Mouse (Mus musculus) spleen, adult 12 weeks (tissue): Measurements from ENCODE around the gene Mgat4a.
A peak's percentile ranks its signal among the peaks of the same experiment; 100 is the strongest.

Source experiments
- DNase-seq: peaks from one replicate; pipeline ENCODE4 v3.0.0; 2022; ENCODE audit warnings: low spot score

Mgat4a gene

DNA sequence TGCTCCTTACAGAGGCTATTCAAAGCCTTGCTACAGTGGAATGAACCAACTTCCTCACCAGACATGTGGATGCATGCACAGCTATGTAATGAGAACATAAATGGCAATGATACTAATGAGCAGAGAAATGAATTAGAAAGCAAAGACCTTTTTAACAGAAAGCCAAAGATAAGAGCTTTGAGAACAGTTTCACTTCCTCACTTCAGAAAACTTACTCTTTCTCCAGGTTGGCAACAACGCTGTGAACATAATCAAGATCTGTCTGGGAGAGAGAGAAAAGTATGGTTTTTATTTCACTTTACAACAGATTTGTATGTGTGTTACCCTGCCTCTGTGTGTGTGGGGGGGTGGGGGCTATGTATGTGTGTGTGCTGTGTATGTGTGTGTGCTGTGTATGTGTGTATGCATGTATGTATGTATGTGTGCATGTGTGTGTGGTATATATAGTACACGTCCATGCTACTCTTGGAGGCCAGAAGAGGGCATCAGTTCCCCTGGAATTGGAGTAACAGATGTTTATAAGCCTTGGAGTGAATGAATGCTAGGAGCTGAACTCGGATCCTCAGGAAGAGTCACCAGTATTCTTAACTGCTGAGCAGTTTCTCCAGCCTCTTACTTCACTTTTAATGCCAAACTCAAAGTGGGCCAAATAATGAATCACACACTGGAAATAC lies 74.4 kb downstream of the Mgat4a start:
- DNase-seq: no peak

DNA sequence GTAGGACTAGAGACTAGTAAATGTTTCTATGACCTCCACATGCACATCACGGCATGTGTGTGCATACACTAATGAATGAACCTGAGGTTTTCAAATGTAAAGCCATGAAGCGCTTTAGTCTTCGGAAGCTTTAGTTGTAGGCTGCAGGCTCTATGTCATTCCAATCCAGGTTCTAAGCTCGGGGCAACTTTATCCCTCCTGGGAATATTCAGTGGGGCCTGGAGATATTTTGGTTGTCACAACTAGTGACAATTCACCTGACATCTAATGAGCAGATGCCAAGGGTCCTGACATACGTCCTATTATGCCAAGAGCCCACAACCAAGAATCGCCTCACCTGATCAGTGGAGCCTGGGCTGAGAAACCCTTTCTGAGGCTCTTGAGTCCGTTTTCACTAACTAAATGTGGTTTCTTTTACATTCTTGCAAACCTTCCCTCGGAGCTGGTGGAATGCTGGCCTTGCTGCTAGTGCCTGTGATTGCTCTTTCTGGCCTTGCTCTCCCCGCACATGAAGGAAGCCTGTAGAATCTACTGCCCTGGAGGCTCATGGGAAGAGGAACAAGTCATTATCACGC lies 75.9 kb downstream of the Mgat4a start:
- DNase-seq: no peak

- no peak for DNase-seq
Measured at GRCm38 (mm10) chr1:37457546-37457945, 83.3 kb downstream of the Mgat4a start.

DNA sequence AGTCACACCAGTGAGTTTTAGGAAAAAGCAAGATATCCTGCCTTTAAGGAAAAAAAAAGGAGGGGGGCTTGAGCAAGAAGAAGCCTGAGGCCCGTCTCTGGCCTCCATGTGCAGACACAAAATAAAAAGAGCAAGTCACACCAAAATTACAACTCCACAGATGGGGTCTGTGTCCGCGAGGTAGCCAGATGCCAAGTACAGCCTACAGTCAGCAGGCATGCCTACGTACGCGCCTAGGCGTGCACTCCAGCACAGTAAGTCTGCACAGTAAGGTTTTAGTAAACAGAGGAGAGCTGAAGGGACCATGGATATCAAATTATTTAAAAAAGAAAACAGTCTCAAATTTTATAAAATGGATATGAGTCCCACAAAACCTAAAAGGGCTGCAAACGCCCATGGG lies 89.5 kb downstream of the Mgat4a start:
- no peak for DNase-seq

DNA sequence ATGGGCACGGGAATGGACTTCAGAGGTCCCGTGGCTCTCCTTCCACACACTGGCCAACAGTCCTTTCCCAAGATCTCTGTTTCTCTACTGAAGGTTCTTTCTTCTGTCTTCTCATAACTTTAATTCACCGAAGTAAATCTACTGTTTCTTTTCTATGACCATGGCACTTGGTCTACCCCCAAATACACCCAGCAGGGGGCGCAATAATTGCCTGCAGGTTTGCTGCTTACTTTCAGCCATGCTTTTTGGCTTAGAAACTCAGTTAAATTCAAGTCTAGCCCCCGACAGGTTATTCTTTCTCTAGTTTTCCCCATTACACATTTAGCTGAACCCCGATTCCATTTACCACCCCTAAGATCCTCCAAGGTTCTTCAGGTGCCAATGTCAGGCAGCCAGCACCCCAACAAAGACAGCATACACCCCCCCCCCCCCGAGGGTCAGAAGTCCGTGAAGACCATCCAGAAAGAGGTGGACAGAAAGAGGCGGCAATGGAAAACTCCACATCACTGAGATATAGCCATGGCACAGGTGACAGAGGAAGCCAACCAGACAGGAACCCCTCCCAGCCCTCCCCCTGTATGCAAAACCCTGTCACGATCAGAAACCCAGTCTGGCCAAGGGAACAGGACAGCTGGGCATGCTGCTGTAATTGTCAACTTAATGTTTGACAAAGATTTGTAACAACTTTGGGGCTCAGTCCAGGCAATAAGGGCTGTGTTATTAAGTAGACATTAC lies 92.3 kb downstream of the Mgat4a start:
- no peak for DNase-seq

DNA sequence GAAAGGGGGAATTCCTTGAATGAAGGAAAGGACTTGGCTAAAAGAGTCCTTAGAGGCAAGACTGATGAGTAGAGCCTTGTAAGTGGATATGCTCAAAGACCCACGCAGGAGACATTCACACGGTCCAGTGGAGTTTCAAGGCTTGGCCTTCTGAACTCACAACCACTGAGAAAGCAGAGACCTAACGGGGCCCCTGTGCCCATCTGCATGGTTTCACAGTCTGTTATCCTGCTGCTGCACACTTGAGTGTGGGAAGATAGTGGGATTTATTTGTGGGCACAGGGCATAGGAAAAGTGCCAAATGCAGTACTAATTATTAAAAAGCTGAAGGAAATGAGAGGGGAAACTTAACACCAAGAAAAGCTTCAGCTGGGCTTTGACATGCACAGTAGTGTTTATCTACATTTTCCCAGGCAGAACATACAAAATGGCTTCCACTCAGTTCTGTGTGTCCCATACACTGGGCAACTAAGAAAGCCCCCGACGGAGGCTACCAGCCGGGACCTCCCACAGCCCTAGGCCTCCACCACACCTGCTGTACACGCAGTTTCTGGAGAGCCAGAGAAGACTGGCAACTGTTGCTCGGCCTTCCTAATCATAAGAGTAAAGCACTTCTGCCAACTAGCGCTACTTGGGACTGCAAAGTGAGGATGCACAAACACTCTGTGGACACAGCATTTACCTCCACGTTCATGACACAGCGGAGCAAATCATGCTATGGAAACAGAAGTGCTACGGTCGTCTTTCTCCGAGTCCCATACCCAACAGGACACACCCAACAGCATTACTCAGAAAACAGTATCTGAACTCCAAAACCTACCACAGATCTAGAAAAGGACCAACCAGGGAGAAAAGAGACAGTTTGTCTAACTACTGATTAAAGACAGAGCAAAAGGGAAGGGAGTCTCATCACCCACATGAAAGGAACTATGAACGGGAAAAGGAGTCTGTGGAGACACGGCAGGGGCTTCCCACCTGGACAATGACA lies 97.7 kb downstream of the Mgat4a start:
- no peak for DNase-seq

- DNase-seq: no peak
Measured at GRCm38 (mm10) chr1:37436419-37436818, 104.4 kb downstream of the Mgat4a start.

DNA sequence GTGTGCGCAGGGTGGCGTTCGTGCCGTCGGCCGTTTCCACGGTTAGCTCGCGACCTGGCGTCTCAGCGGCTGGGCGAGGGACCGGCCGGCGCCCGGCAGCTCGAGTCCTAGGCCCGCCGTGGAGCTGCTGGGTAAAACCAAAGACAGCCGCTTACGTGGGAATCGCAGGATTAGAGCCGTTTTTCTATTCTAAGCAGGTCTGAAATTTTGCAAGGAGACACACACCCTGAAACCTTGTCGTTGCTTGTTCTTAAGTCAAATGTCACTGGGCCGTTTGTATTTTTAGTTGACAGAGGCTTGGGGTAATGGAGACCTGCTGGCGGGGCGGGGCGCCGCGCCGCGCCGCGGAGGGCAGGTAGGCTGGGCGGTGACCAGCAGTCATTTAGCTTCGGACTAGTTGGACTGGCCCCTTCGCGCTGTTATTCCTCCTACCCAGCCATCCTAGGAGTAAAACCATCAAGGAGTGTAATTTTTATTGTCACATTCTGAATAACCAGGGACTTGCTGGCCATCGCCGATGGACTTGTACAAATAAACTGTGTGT lies 110.4 kb downstream of the Mgat4a start:
- no peak for DNase-seq

GRCm38 (mm10) chr1:37429366-37430296 lies 111.2 kb downstream of the Mgat4a start, which contains the start of the genes Coa5 and Unc50:
Gene Coa5, minus strand, starts transcription at chr1:37430103.
Gene Unc50, plus strand, starts transcription at chr1:37430139.
- DNase-seq: peak; percentile 87

DNA sequence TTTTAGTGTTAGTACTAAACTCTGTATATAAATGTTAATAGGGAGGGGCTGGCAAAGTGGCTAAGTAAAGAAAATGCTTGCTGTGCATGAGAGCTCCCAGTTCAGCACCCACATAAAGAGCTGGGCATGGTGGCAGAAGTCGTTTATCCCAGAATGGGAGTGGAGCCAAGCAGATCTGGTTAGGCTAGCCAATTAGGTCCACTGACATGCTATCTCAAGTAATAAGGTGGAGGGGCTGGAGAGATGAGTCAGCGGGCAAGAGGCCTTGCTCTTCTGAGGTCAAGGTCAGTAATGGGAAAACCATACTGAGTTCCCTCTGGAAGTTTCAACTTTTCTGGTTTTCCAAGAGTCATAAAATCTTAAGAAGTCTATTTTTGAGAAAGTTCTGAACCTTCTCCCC lies 111.9 kb downstream of the Mgat4a start:
- DNase-seq: no peak

- no peak for DNase-seq
Measured at GRCm38 (mm10) chr1:37427144-37427875, 113.5 kb downstream of the Mgat4a start.

- DNase-seq: peak; percentile 71
Measured at GRCm38 (mm10) chr1:37419420-37419819, 121.4 kb downstream of the Mgat4a start.

GRCm38 (mm10) chr1:37415394-37415793 lies 125.4 kb downstream of the Mgat4a start:
- DNase-seq: no peak

DNA sequence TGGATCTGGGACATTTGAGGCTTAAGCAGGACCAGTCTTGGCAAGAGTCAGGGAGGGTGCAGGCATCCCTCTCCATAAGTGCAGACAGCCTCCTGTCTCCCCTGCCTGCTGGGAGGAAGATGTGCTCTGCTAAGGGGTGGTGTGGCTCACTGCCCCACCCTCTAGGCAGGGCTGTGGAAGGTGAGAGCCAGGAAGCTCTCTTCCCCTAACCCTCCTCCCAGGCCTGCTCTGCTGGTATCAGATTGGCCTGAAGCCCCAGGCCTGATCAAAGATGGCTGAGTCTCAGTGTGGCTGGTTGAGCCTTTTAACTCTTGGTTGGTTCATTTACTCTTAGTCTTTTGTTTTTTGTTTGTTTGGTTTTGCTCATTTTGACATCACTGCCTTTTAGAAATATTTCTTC lies 131.2 kb downstream of the Mgat4a start:
- DNase-seq: no peak

- no peak for DNase-seq
Measured at GRCm38 (mm10) chr1:37408678-37409077, 132.1 kb downstream of the Mgat4a start.

GRCm38 (mm10) chr1:37408059-37408458 lies 132.8 kb downstream of the Mgat4a start:
- no peak for DNase-seq

GRCm38 (mm10) chr1:37407228-37407627 lies 133.6 kb downstream of the Mgat4a start:
- DNase-seq: no peak

DNA sequence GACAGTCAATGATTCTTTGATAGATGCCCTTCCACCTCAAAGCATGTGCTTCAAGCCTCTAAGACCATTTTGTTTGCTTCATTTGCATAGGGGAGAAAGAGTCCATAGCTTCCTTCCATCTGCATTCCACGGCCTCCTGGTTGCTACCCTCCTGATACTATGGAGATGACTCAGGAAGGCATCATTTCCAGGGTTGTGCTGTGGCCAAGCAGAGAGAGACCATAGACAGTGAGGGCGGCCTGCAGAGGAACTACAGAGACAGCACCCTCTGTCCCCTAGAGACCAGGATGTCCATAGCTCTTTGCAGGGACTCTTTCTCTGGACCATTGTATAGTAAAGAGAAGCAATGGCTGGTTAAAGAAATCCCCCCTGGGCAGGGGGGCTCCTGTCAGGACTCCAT lies 135.7 kb downstream of the Mgat4a start:
- no peak for DNase-seq

GRCm38 (mm10) chr1:37401687-37402086 lies 139.1 kb downstream of the Mgat4a start:
- DNase-seq: peak; percentile 14

- DNase-seq: no peak
Measured at GRCm38 (mm10) chr1:37399734-37400133, 141.1 kb downstream of the Mgat4a start.
